Mouse (Mus musculus) hindlimb bud, embryonic 11.5 days (tissue): ENCODE data around the gene Adamts7.

Experiments used
- DNase-seq: peaks from one replicate; pipeline ENCODE4 v3.0.0-alpha.2; 2012; ENCODE audit warnings: low read depth, low spot score; ENCODE audit errors: extremely low spot score

Gene Adamts7

DNA sequence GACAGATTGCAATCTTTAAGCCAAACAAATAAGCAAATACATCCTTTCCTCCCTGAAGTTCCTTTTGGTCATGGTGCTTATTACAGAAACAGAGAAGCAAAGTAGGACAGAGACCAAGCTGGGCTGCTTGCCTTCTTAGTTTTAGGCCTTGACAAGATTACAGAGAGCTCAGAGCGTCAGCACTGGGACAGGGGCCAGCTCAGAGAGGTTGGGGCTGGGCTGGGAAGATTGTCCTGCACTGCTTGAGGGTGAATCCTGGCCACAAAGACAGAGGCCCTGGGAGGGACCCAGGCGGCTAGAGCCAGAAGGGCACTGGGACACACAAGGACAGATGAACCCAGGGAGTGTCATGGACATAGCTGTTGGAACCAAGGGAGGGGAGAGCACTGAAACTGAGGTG, 17.1 kb upstream of the Adamts7 start:
- no peak for DNase-seq

DNA sequence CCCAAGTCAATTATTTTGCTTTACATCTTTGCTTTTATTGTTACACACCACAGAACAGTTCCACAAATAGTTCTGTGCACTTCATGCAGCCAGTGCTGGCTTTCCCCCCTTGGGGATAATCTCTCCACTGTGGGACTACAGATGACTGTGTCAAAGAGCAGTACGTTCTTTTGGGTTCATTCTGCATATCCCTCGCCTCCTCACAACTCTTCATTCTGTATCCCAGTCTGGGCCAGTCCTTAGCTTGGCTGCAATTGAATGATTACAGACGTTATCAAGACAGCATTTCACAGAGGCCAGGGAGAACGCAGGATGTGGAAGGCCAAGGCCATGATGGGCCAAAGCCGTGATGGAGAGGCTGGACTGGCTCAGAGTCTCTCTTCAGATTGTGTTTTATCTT, 16.0 kb upstream of the Adamts7 start:
- no peak for DNase-seq

DNA sequence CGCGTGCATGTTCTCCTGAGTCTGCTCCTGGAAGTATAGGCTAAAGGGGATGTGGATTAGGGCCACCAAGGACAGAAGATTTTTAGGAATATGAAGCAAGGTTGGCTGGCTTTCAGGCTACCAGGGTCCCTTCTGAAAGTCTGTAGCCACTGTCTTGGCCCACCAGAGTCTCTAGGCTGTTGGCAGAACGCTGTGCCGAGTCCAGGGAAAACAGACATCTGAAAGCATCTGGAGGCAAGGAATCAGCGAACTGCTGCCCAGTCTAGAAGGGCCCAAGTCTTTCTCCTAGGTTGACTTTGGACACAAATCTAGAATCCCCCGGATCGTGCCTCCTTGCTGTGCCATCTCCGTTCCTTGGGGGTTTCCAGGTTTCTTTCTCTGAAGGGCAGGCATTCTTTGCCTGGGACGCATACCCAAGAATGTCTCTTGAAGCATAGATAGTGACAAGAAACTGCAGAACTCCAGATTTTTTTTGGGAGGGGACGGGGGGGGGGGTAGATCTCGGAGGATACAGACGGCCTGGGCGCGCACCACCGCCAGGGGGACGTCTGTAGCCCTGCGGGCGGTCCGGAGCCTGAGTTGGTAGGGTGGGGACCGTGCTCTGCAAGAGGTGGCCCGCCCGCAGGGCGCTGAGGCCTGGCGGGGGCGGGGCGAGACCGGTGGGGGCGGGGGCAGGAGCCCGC, 485 bp upstream of the Adamts7 start:
- DNase-seq = no peak

DNA sequence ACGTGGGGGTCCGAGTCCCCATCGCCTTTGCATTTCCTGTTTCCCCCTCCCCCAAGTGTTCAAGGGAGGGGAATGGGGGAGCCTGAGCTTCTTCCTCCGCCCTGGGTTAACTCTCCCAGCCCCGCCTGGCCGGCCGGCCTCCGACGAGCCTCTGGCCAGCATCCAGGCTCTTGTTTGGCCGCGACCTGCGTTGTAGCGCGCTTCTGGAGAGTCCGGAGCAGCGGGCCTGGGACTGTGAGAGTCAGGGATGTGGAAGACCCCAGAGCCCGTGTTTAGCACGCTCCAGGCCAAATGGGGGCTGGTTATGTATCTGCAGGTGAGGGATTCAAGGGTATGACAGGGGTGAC, 853 bp downstream of the Adamts7 start:
- DNase-seq = no peak

DNA sequence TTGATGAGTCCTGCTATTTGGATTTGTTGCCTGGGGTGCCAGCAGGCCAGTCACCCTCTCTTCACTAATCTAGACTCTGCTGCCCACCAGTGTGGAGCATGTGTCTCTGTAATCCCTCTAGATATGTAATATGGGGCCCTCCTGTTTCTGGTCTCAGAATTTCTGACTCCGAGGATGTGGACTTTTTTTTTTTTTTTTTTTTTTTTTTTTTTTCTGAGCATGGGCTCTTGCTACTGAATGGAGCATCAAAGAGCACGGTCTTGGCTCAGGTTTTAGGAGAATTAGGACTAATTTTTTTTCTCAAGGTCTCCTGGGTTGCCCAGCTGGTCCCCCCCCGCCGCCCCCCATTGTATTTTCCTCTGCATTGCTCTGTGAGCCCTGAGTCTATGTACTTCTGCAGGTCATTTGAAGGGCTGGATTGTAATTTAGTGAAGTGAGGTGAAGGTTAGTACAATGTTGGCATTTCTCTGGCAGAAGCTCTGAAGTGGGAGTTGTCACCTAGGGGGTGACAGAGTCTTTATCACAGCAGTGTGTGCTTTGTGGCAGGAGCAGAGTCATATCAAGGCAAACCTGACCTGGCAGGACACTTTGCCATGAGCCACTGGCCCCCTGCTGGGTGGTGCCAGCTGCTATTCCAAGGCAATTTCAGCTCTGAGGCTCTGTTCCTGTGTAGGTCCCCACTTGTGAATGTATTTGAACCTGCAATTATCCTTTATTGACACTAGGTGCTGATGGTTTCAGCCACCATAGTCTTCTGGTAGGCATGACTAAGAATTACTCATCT, 2.0 kb downstream of the Adamts7 start:
- no peak for DNase-seq

DNA sequence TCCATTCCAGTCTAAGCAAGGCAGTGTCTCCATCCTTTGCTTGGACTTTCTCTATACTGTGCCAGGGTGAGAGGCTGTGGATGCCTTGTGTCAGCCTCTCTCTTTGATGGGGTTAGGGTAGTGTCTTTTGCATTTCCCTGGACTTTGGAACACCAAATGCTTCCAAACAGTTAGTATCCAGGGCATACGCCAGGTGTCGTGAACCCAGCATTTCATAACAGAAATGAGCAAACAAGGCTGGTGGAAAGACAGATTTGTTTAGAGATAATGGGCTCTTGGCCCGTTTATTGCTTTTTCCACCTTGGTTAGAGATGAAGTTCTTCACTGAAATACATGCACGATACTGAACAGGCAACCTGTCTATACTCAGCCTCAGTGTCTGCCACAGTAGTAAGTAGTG, 2.7 kb downstream of the Adamts7 start:
- DNase-seq = no peak

DNA sequence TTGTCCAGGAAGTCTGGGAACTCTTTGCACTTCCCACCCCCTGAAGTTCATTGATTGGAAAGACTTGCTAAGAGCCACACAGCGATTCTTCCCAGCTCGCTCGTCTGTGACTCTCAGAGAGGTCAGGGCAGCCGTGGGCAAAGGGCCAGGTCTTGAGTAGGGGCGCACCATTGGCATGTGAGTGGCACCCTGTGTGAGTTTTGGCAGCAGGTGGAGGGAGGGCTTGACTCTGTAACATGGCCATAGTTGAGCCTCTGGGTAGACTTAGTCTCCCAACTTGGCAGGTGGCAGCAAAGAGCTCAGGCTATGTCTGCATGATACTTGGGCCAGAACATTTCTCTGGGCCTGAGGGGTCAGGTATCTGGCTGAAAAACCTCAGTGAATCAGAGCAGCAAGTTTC, 3.7 kb downstream of the Adamts7 start:
- no peak for DNase-seq

DNA sequence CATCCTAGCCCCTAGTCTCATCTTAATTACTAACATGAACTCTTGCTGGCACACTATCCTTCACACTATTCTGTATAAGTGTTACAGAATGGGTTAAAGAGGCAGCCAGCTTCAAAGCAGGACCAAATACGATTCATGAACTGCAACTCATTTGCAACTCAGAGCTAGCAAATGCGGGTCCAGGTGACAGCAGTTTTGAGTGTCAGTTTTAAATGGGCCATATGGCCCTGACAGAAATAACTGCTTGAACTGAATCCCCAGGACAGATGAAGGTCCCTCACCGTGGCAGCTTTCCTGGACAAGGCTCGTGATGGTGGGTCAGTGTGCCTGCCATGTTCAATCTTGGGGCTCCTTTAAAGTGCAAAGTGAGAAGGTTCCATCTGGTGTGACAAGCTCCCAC, 7.1 kb downstream of the Adamts7 start:
- DNase-seq = no peak

DNA sequence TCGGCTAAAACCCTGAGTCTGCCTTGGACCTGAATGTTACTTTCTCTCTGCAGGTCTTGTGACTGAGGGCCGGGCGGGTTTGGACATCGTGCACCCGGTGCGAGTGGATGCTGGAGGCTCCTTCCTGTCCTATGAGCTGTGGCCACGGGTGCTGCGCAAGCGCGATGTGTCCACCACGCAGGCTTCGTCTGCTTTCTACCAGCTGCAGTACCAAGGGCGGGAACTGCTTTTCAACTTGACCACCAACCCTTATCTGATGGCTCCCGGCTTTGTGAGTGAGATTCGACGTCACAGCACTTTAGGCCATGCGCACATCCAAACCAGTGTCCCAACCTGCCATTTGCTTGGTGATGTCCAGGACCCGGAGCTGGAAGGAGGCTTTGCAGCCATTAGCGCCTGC, 8.6 kb downstream of the Adamts7 start:
- DNase-seq = no peak

DNA sequence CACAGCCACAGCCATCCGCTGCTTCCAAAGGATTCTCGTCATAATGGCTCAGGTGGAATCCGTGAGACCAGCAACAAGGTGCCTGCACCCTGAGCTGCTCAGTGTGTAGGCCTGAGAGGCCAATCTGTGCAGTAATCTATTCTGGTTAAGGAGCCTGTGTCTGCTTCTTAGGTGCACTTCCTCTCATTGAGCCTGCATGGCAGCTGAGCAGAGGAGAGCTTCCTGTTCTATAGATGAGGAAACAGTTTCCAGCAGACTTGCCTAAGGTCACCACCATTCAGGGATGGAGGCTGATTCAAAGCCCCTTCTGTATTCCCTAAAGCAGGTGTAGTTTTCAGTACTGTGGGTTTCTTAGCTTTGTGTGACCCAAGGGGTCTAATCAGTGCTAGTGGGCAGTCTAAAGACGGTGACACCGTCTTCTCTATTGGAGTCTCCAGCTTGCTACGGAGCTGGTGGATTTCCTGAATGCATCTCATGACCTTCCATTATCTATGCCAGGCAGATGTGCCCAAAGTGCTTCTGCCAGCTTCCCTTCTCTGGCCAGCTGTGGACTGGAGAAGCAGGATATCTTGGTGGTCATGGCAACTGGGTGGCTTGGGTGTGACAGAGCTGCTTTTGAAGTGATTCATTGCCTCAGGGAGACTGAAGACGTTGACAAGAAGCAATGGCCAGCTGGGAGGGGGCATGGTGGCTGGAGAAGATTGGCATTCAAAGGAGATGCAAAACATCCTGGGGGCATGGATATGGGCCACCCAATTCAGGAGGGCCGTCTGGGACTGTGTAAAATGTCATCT, 9.9 kb downstream of the Adamts7 start:
- no peak for DNase-seq

DNA sequence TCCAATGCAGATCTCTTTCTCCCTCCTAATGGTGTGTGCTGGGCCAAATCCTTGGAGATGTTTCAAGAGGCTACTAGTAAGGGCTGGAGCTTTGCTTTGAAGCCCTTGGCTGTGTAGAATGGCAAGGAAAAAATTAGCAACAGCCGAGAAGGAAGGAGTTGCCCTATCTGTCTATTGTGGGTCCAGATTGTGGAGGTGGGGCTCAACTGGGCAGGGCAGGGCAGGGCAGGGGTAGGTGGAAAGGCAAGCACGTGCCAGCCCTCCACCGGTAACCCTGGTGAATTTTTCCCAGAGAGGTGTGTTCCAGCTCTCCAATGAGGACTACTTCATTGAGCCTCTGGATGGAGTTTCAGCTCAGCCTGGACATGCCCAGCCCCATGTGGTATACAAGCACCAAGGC, 10.5 kb downstream of the Adamts7 start:
- DNase-seq = no peak

DNA sequence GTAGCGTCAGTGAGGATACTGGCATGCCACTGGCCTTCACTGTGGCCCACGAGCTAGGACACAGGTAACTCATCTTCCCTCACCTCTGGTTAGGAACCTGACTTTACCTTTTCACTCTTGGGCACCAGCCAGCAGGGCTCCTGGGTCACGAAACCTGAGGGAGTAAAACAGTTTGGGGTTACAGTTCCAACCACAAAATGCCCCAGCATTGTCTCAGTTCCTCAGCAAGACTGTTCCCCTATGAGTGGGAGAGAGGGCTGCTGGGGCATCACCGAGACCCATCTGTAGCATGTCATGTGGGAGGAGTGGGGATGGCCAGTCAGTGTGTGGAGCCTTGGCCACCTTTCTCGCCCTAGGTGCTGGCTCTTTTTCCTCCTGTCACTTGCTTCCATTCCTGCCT, 16.5 kb downstream of the Adamts7 start:
- no peak for DNase-seq

DNA sequence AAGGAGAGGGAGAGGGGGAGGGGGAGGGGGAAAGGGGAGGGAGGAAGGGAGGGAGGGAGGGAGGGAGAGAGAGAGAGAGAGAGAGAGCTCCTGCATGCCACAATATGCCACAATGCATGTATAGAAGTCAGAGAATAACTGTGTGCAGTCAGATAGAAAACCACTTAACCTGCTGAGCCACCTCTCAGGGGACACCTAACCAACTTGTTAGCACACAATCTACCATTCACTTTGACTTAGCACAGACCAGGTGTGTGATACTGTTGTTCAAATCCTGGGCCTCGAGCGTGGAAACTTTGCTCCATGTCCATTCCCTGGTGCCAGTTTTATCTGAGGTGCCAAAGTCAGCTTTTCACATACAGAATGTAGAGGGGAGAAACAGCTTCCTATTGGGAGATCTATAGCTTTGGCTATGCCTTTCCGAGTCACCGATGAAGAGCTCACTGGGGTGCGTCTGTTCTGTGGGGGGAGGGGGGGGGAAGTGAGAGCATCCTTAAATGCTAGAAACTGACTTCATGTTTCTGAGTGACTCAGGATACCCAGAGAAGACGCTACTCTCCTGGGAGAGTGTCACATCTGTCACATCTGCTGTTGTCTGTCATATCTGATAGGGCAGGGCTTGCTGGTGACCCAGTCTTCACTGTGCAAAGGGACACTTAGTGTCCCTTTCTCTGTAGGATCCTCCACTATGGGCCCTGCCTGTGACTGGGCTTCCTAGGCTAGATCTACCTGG, 19.0 kb downstream of the Adamts7 start:
- no peak for DNase-seq

DNA sequence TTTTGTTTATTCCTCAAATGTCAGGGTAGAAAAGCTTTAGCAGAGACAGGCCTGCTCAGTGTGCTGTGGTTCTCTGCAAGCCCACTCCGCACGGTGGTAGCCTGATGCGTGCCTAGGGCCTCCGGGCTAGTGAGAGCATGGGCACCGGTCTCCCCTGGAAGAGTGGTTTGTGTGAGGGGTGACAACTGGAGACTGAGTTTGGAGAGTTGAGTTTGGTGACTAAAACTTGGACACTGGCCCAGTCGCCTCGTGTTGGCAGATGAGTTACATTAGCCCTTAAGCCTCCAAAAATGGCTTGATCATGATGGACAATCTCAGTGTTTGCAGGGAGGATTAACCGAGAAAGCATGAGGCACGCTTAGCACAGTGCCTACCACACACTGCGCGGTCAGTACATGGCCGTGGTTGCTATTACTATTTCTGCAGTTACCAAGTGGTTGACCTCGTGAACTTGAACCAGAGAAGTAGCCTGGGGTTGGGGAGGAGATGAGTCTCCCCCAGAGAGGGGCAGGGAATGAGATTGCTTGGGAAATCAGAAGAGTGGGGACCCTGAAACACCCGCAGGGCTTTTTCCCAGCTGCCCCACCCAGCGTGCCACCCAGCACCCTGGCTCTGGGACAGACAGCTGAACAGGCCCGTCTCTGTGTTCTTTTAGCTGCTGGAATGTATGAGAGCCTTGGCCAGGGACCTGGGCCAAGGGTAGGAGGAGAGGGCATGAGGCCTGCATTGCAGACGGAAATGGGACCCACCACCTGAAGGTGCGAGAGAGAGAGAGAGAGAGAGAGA, 20.0 kb downstream of the Adamts7 start:
- DNase-seq = no peak

DNA sequence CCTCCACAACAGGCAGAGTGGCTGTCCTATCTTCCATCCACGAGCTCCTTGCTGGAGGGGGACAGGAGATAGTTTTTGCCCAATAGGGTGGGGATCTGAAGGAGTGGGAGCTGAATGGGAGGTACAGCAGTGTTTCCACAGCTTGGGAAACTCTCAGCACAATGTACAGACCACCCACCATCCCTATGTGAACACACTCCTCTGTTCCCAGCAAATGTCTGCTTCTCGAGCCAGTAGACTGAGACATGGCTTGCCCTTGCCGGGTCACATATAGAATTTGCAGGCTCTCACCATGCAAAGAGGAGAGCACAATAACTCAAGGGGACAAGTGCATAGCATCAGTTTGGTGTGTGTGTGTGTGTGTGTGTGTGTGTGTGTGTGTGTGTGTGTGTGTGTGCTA, 20.7 kb downstream of the Adamts7 start:
- DNase-seq = no peak

DNA sequence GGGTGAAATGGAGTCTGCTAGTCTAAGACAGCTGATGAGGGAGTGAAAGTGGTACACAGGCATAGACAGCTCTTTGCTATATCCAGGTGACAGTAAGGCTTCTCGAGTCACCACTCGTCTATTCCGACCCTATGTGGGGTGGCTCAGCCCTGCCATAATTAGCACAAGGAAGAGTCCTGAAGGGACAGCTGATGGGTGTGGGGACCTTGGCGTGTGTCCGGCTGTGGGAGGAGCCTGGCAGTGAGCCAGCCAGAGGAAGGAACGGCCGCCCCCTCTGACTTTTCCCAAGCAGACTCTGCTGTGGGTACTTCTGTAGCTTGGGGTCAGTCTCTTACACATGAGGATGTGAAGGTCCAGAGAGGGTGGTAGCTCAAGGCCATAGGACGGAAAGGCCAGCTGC, 21.2 kb downstream of the Adamts7 start:
- DNase-seq = no peak

DNA sequence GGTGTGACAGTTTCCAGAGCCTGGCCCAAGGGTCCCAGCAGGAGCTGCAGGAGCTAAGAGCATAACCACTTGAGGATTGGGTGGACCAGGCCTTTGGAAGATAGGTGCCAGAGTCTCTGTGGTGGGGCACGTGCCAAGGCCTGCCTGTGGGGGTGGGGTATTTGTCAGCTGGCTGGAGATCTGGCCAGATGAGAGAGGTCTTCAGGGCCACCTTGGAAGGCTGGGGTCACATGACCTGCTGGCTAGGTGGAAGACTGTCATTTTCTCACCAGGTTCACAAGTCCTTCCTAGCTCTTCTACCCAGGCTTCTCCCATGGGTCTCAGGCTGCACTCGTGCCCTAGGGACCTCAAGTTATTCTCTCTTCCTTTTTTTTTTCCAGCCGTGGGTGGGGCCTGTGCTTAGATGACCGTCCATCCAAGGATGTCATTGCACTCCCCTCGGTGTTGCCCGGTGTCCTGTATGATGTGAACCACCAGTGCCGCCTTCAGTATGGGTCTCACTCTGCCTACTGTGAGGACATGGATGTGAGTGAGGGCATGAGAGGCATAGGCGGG, 22.6 kb downstream of the Adamts7 start:
- DNase-seq = no peak

DNA sequence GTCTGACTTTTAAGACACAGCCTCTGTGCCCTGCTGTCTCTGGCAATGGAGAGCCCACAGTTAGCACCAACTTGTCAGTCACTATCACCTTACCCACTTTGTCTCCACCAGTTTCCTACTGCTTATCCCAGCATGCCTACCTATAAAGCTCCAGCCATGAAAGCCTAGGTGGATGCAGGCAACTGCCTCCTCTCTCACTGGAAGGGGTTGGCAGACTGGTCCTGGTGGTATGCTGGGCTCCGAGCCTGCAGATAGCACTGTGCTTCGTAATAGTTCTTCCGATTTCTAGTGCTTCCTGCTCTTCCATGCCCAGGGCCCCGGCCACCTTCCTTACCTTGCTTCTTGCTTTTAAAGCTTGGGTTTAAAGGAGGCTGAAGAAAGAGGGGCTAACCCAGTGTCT, 26.0 kb downstream of the Adamts7 start:
- DNase-seq = no peak

DNA sequence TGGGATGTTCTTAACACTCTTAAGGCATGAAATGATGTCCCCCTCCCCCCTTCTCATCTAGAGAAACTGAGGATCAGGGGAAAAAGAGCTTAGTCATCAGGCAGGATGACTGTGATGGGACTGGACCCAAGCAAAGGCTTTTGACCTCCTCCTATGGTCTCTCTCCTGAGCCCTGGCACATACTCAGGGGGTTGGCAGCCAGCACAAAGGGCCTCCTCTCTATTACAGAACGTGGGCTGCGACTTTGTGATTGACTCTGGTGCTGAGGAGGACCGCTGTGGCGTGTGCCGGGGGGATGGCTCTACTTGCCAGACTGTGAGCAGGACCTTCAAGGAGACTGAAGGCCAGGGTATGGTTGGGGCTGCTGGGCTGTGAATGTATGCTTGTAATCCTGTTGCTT, 26.5 kb downstream of the Adamts7 start:
- no peak for DNase-seq

DNA sequence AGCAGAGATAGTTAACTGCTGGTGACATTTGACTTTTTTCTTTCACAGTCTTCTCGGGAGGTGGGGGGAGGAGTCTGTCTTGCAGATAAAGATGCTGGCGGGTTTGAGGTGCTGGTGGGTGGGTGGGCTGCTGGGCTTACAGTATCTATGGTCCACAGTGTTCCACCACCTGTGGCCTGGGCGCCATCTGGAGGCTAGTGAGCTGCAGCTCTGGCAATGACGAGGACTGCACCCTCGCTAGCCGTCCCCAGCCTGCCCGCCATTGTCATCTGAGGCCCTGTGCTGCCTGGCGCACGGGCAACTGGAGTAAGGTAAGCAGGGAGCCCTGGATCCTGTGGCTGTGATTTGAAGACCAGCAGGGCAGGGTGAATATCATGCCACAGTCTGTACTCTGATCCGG, 32.1 kb downstream of the Adamts7 start:
- no peak for DNase-seq
